Mouse (Mus musculus): ENCODE results near the gene Mrpl1.

The Mrpl1 gene

GRCm38 (mm10) chr5:96209459-96209858 lies at the start of gene Mrpl1:
Mrpl1 (plus strand) TSS chr5:96209493.
- CTCF ChIA-PET: interaction anchor here (0.6 kb wide), 1 partner anchor 93 kb away, joined by 10 read pairs; no protein-coding TSS in a partner anchor

- CTCF ChIA-PET: no interaction called here
These were observed 48.6 kb upstream of the Mrpl1 start for GRCm38 (mm10) chr5:96160467-96161262.

DNA sequence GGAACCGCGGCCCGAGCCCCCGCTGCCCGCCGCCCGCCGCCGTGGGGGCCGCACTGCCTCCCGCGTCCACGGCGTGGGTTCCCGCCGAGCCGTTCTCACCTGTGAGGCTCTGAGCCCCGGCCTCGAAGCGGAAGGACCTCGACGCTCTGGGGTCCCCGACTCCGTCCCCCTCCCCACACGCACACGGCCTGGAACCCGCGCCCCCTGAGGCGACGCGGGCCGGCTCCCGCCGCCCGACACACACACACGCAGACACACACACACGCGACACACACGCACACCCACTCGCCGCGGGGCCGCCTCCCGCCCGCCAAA lies 48.1 kb upstream of the Mrpl1 start:
- CTCF ChIA-PET: no interaction called here

- CTCF ChIA-PET: no interaction called here
These were observed 47.5 kb upstream of the Mrpl1 start for GRCm38 (mm10) chr5:96161578-96162398.

DNA sequence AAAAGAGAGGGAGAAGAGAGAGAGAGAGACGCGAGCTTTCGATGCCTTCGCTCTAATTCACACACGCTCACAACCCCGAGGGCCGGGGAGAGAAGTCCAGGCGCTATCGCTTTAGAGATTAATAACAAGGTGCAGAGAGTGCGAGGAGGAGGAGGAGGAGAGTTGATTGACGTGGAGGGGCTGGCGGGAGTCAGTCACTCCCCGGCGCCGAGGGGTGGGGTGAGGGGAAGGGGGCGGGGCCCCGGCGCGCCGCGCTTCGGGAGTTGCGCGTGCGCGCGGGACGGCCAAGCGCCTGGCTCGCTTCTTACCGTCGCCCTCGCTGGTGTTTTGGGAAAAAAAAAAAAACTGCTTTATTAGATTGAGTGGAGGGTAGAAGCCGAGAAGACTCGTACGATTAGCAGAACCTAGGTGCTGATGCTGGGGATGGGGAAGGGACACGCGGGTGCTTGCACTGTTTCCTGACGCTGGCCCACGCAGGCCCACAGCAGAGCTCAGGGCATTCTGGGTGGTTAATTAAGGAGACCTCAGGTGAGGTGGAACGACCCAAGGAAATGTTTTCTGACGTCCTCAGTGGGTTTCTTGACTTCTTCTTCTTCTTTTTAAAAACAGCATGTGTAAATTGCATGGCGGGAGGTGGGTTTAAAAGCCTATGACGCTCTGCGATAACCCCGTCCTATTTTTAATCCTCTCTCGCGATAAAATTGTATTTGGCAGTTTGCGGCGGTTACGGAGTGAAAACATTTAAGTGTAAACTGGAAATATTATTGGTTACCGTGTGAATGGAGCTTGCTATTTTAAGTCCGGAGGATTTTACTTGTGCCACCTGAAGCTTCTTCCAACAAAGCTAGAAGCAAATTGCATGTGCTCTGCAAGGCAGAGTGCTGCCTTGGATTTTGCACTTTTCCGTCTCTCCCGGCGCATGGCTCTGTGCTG lies 46.6 kb upstream of the Mrpl1 start:
- CTCF ChIA-PET: interaction anchor here (0.6 to 1.0 kb wide), 5 partner anchors 10 to 59 kb away, joined by 3 to 8 read pairs (median 3); no protein-coding TSS in a partner anchor

DNA sequence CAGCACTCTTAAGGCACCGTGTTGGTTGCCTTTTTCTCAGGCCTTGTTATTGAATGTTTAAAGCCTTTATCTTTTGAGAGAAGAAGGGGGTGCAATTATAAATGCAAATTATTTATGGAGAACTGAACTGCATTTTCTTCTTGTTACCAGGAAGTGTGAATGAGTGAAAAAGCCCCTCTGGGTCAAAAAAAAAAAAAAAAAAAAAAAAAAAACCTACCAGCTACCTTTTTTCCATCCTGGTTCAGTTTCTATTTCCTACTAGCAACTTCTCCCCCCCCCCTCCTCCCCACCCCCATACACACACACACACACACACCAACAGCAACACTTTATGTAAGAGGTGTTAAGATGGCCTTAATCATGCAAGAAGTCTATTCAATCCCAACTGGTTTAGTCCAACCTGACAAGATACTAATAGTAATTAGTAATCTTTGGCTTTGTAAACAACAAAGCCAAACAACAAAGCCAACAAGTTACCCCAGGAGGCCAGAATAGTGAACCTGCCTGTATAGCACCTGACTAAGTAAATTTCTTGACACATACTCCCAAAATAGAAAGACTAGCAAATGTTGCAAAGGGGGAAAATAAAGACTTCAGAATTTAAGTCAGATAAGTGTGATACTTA lies 45.8 kb upstream of the Mrpl1 start:
- CTCF ChIA-PET: interaction anchor here (0.6 to 1.0 kb wide), 5 partner anchors 9 to 58 kb away, joined by 3 to 8 read pairs (median 3); no protein-coding TSS in a partner anchor

DNA sequence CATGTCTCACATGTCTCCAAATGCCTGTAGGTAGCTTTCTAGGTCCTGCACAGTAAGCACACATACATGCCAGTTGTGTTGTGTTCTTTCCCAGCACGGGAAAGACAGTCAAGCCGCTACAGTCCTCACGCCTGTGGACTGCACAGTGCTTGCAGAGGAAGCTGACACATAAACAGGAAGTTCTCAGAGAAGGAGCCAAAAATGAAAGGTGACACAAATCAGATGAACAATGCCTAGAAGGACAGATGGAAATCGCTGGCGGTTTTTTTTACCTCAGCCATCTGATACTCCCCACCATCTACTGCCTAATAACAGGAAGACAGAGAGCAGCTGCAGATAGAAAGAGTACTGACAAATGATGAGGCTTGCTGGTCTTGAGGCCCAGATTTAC lies 45.3 kb upstream of the Mrpl1 start, which contains the start of gene Cnot6l:
Gene Cnot6l, minus strand, starts transcription at position 151 of the 391 bp plus-strand sequence.
- CTCF ChIA-PET: interaction anchor here (0.6 to 1.0 kb wide), 2 partner anchors 45 to 71 kb away, joined by 3 read pairs; no protein-coding TSS in a partner anchor

- CTCF ChIA-PET: interaction anchor here (0.5 kb wide), 1 partner anchor 67 kb away, joined by 3 read pairs; no protein-coding TSS in a partner anchor
These were observed 42.5 kb upstream of the Mrpl1 start for GRCm38 (mm10) chr5:96166761-96167160.

DNA sequence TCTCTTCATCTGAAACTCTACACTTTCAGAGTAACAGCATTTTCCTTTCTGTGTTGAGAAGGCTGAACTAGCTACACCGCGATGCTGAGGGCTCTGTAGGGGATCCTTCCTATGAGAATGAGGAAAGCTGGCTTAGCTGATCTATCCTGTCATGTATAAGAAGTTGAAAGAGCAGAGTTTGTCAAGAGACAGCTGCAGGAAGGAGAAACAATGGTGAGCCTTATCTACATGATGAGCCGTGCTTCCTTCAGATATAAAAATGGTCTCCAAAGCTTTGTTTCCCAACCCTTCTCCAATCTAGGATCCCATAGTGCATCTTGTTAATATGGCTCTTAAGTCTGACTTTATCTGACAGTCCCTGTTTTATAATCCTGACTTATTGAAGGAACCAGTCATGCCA lies 38.9 kb upstream of the Mrpl1 start:
- CTCF ChIA-PET: no interaction called here

DNA sequence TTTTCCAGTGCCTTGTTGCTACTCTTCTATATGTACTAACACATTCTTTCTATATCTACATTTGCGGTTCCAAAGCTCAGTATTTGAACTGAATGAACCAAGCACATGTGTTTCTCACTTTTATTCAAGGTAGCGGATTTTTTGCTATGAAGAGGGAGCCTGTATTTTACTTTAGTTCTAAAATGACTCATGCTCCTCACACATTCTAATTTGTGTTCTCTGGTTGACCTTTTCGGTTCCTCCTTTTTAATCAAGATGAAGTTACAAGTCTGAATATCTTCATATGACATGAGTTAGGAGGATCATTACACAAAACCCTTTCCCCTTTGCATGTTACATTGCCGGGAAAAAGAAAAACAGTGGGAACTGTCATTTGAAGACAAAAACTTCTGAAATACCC lies 37.5 kb upstream of the Mrpl1 start:
- CTCF ChIA-PET: interaction anchor here (0.6 kb wide), 1 partner anchor 9 kb away, joined by 4 read pairs; no protein-coding TSS in a partner anchor

GRCm38 (mm10) chr5:96176121-96176520 lies 33.2 kb upstream of the Mrpl1 start:
- CTCF ChIA-PET: interaction anchor here (0.7 kb wide), 1 partner anchor 235 kb away, joined by 4 read pairs; no protein-coding TSS in a partner anchor

DNA sequence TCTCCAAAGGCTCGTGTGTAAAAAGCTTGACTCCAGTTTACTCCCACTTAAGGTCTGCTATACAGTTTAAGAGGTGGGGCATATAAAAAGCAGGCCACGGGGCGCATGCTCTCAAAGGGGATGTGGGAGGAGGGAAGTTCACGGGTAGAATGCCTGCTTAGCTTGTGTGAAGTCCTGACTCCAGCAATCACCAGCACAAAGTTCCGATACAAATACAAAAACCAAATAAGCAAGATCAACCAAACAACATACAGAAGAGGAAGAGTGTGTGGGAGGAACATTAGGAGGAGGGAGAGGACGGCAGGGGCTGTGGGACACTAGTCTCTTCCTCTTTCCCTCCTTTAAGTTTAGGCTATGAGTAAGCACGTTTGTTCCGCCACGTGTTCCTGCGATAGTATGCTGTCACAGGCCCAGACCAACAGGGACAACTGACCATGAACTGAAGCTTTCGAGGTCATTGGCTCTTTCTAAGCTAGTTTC lies 32.4 kb upstream of the Mrpl1 start:
- CTCF ChIA-PET: no interaction called here

- CTCF ChIA-PET: no interaction called here
These were observed 26.1 kb upstream of the Mrpl1 start for GRCm38 (mm10) chr5:96183211-96183610.

- CTCF ChIA-PET: no interaction called here
These were observed 25.3 kb upstream of the Mrpl1 start for GRCm38 (mm10) chr5:96183987-96184386.

DNA sequence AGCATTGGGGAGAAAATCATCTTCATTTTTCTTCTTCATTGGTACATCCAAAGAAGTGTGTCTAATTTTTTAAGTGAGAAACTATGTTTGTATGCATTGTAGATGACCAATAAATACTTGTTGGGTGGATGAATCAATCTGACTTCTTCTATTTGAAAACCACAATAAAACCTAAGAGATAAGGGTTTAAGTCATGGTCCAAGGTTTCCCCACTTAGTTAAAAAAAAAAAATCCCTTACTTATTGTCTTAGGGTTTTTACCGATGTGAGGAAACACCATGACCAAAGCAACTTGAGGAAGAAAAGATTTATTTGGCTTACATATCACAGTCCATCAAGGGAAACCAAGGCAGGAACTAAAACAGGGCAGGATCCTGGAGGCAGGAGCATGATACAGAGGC lies 19.5 kb upstream of the Mrpl1 start:
- CTCF ChIA-PET: no interaction called here

GRCm38 (mm10) chr5:96191251-96191650 lies 18.0 kb upstream of the Mrpl1 start:
- CTCF ChIA-PET: interaction anchor here (0.6 kb wide), 1 partner anchor 1404 kb away, joined by 3 read pairs; no protein-coding TSS in a partner anchor

DNA sequence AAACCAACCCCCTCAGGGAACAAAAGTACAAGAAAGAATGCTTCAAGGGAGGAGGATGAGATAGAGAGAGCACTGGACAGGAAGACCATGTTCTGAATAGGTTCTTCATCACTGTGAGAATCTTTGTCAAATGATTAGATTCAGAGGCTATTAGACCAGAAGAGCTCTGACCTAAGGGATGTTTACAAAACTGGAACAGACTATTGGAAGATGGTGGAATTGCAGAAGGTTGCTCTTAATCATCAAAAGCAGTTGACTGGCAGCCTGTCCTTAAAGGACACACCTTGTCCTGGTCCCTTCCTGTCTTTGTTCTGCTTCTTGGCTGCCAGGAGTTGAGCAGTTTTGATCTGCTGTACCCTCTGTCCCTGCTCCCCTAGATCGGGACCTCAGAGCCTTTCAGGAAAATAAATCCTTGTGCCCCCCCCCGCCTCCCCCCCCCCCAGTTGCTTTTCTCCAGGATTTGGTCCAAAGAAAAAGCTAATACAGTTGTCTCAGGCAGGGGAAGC lies 12.7 kb upstream of the Mrpl1 start:
- CTCF ChIA-PET: no interaction called here

DNA sequence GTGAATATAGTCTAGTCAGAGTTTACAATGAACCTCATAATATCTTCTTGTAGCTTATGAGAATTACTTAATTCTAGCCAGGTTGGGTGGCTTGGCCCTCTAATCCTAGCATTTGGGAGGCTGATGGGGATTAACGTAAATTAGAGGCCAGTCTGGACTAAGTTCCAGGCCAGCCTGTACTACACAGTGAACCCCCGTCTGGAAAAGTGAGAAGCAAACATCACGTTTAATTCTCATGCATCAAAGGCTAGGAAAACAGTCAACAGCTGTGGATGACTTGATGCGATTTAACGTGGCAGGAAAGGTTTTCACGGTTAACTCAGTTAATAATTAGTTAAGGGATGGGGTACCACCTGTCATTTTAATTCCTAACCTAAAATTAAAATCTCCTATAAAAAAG lies 11.0 kb upstream of the Mrpl1 start:
- CTCF ChIA-PET: no interaction called here

DNA sequence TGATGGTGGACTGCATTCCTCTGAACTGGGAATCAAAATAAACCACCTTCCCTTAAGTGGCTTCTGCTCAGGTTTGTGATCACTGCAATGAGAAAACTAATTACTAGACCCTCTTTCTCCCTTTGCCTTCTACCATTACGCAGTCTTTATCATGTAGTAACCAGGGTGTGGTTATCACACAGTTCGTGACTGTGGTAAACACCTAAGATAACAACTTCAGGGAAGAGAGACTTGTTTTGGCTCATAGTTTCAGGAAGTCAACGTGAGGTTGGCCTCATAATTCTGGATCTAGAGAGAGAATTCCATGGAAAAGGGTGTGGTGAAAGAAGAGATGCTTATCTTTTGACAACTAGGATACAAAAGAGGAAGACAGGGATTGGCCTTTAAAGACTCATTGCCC lies 9.0 kb upstream of the Mrpl1 start:
- CTCF ChIA-PET: no interaction called here

- CTCF ChIA-PET: no interaction called here
These were observed 7.7 kb upstream of the Mrpl1 start for GRCm38 (mm10) chr5:96201462-96202154.

All from spleen, embryonic (tissue).